Mouse (Mus musculus) B cell, adult 2 months (primary cell): ENCODE measurements at regions not wholly inside any gene's neighbourhood (a gene's known extent, or its start where the extent isn't known, plus 50 kb on each side); places are given as distances from the start of the nearest gene placed in this dataset.
"Not testable (repeated sequence)": the region's sequence is repeated elsewhere in the genome, so short reads cannot be mapped to it uniquely, and the experiment has no call there.

Source experiments
- DNase-seq, 2 experiments: peaks; one replicate each; pipeline ENCODE4 v3.0.0; 2022

GRCm38 (mm10) chrY:20671243-20671642 lies 322.2 kb downstream of the Gm29866 start:
- peak in 1 of 2 experiments; percentile 12 for DNase-seq

GRCm38 (mm10) chrY:20670391-20670790 lies 323.1 kb downstream of the Gm29866 start:
- DNase-seq: not testable (repeated sequence)

- DNase-seq: not testable (repeated sequence)
Measured at GRCm38 (mm10) chrY:20665296-20665695, 328.2 kb downstream of the Gm29866 start.
